Mouse (Mus musculus) E14TG2a.4 (cell line): ENCODE results near the gene St6galnac3.

ENCODE experiments used
- CTCF ChIP-seq: conservative IDR thresholded peaks from 2 replicates; pipeline ENCODE4 v1.5.1; 2014; ENCODE audit warnings: low read length
- POU5F1 ChIP-seq: IDR thresholded peaks from 2 replicates; pipeline ENCODE4 v1.6.1; 2014; ENCODE audit warnings: low read length, borderline replicate concordance

GRCm38 (mm10) chr3:153508592-153508991, 216.4 kb downstream of the St6galnac3 start:
- TF ChIP-seq POU5F1: no peak
- no peak for TF ChIP-seq CTCF
